Mouse (Mus musculus) heart, embryonic 11.5 days (tissue): ENCODE results near the gene AY074887. TPM values are rescaled to one million over a fixed set of nuclear protein-coding genes. Genes with fewer than 3 reads are reported as not detected.

Experiments
- ATAC-seq: fragments of 200-750 bp; cut with Nextera tagmentation; replicated peaks from 2 replicates; pipeline ENCODE4 v1.8.0; 2017; ENCODE audit warnings: moderate library complexity; ENCODE audit not compliant: insufficient number of reproducible peaks, low FRiP score, low TSS enrichment
- H3K27ac ChIP-seq: fragments of 300-500 bp; sonication (generic); 2 replicates; pipeline ENCODE4 v1.5.1; 2014; ENCODE audit warnings: mild to moderate bottlenecking, low read depth, low read length
- H3K27me3 ChIP-seq: fragments of 300-500 bp; sonication (generic); 2 replicates; pipeline ENCODE4 v1.6.1; 2014; ENCODE audit warnings: mild to moderate bottlenecking, low read length, mixed read lengths; ENCODE audit not compliant: control insufficient read depth, insufficient read depth
- H3K36me3 ChIP-seq: fragments of 300-500 bp; sonication (generic); 2 replicates; pipeline ENCODE4 v1.6.1; 2014; ENCODE audit warnings: mild to moderate bottlenecking, low read length, moderate library complexity, mixed read lengths; ENCODE audit not compliant: control insufficient read depth, insufficient read depth
- H3K4me1 ChIP-seq: fragments of 300-500 bp; sonication (generic); 2 replicates; pipeline ENCODE4 v1.6.1; 2014; ENCODE audit warnings: low read length; ENCODE audit not compliant: control insufficient read depth, insufficient read depth
- H3K4me2 ChIP-seq: fragments of 300-500 bp; sonication (generic); 2 replicates; pipeline ENCODE4 v1.6.1; 2014; ENCODE audit warnings: mild to moderate bottlenecking, moderate library complexity
- H3K4me3 ChIP-seq: fragments of 300-500 bp; sonication (generic); 2 replicates; pipeline ENCODE4 v1.5.1; 2014; ENCODE audit warnings: low read depth, low read length
- H3K9ac ChIP-seq: fragments of 300-500 bp; sonication (generic); 2 replicates; pipeline ENCODE4 v1.6.1; 2014; ENCODE audit warnings: mild to moderate bottlenecking, low read depth, low read length, moderate library complexity
- H3K9me3 ChIP-seq: fragments of 300-500 bp; sonication (generic); replicated peaks from 2 replicates; pipeline ENCODE4 v1.6.1; 2016; ENCODE audit warnings: low read length; ENCODE audit not compliant: control insufficient read depth
- WGBS: fragments of 180-500 bp; shearing (Covaris S2); extraction: QIAGEN DNeasy Blood & Tissue Kit; methylation state at CpG from one replicate; pipeline ENCODE4 v1.1.7; 2014; ENCODE audit not compliant: insufficient replicate concordance; 5-methylcytosine and 5-hydroxymethylcytosine counted together
- polyA plus RNA-seq: library from polyadenylated mRNA; unstranded; fragments of >200 nt; fragmentation: Nextera tagmentation; extraction: Ambion mirVana; gene quantifications from 2 replicates; pipeline ENCODE4 v1.2.1, GENCODE M21; 2014

The AY074887 gene
- polyA plus RNA-seq = 0.41 and 0.79 TPM in 2 replicates

- peaks cover 6% of the 10 kb centered on the region; the same call in 1 of the 2 replicates for H3K4me1 ChIP-seq
- H3K4me3 ChIP-seq = peak within 1 kb of the TSS; percentile 92
- ATAC-seq = peak; percentile 98
- H3K4me2 ChIP-seq = peak within 1 kb of the TSS; percentile 82
- under 1% methylated on average over 65 of the region's 65 CpGs for WGBS
- no peaks in the 10 kb centered on the region for H3K27me3 ChIP-seq
- H3K36me3 ChIP-seq = peaks cover 13% of the 10 kb centered on the region
- H3K9ac ChIP-seq = peak within 1 kb of the TSS; percentile 87
- H3K27ac ChIP-seq = peak within 1 kb of the TSS; percentile 89
- no peaks in the 10 kb centered on the region for H3K9me3 ChIP-seq
These were observed at the start of gene AY074887, which contains the start of gene Psma4 for GRCm38 (mm10) chr9:54950575-54951321. Gene AY074887, minus strand, starts transcription at chr9:54950998. Gene Psma4, plus strand, starts transcription at chr9:54950790.

DNA sequence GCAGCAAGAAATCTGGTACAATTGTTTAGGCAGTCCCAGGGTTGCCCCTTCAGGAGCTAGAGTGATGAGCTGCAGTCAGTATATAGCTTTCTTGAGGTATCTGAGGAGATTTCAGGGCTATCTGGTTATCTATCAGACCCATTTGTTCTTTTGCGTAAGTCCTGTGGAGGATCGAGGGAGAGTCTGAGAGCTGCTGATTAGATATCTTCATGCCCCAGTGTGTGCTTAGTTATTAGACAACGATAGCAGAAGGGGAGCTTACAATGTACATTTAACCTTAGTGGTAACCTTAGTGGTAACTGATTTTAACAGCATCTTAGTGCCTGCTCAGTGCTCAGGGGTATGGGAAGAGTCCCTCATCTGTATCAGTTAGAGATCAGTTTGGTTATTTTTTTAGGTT is 44.8 kb upstream of the AY074887 start:
- 41% methylated on average over 3 of the region's 3 CpGs for WGBS

GRCm38 (mm10) chr9:54994381-54994780 is 43.6 kb upstream of the AY074887 start:
- Histone ChIP-seq H3K4me3 (no peak overlapping the region), H3K9me3 (no peaks in the 10 kb centered on the region), H3K9ac (no peak overlapping the region), H3K36me3 (no peaks in the 10 kb centered on the region), H3K4me1 (no peaks in the 10 kb centered on the region), H3K4me2 (no peak overlapping the region), H3K27me3 (no peaks in the 10 kb centered on the region), H3K27ac (no peak overlapping the region)
- WGBS = 48% methylated on average over 3 of the region's 3 CpGs
- ATAC-seq = no peak

More for the DNA sequence above, 44.8 kb upstream of the AY074887 start:
- Histone ChIP-seq H3K4me2 (no peak overlapping the region), H3K36me3 (no peaks in the 10 kb centered on the region), H3K27ac (no peak overlapping the region), H3K9me3 (no peaks in the 10 kb centered on the region), H3K9ac (no peak overlapping the region), H3K4me3 (no peak overlapping the region), H3K27me3 (no peaks in the 10 kb centered on the region), H3K4me1 (no peaks in the 10 kb centered on the region)
- ATAC-seq = no peak

- Histone ChIP-seq H3K4me2 (no peak overlapping the region), H3K27me3 (no peaks in the 10 kb centered on the region), H3K9ac (no peak overlapping the region), H3K27ac (no peak overlapping the region), H3K36me3 (no peaks in the 10 kb centered on the region), H3K4me1 (no peaks in the 10 kb centered on the region), H3K4me3 (no peak overlapping the region), H3K9me3 (no peaks in the 10 kb centered on the region)
- ATAC-seq = no peak
- whole genome bisulfite sequencing = 68% methylated on average over 3 of the region's 3 CpGs
These were observed 39.6 kb upstream of the AY074887 start for GRCm38 (mm10) chr9:54990362-54990761.

- no peak overlapping the region for H3K27ac ChIP-seq
- H3K4me3 ChIP-seq = peak overlapping the region; percentile 61
- H3K36me3 ChIP-seq = no peaks in the 10 kb centered on the region
- no peaks in the 10 kb centered on the region for H3K4me1 ChIP-seq
- no peak for ATAC-seq
- peak overlapping the region; percentile 97 for H3K4me2 ChIP-seq
- 11% methylated on average over 7 of the region's 7 CpGs for WGBS
- no peak overlapping the region for H3K9ac ChIP-seq
- H3K27me3 ChIP-seq = peaks cover 38% of the 10 kb centered on the region
- H3K9me3 ChIP-seq = no peaks in the 10 kb centered on the region
These were observed 31.6 kb upstream of the AY074887 start for GRCm38 (mm10) chr9:54982401-54982800.

DNA sequence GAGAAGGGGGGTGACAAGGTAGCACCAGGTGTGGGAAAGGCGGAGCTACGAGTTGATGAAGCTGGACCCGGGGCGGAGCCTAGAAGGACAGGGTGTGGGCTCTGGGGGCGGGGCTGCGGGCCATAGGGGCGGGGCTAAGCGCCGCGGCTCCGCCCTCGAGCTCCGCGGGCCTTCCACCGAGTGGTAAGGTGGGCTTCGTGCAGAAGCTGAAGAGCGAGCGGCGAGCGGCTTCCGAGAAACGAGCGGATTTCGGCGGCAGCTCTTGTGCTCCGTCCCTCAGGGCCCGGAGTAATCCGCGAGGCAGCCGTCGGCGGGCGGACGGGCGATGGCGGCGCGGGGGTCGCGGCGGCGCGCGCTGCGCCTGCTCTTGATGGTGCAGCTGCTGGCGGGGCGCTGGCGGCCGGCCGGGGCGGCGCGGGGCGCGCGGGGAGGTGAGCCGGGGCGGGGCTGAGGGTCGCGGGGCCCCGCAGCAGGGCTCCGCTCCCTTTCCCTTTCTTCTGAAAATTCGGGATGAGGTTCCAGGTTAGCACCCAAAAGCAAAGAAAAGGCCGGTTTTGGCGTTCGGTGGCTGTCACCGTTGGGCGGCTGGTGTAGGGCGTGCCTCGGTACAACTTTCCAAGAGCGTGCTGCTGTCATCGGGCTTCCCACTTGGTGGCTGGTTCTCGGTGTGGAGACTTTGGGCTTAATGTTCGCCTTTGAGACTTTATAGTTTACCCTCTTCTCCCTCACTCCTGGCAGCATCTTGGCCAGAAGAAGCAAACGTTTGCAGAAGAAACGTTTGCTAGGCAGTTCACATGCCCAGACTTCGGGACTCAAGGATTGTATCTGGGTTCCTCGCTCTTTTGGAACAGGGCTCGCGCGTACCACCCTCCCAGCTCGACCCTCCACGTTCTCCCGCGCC is 30.7 kb upstream of the AY074887 start:
- Histone ChIP-seq H3K9ac (peak overlapping the region; percentile 7; the same call in 1 of the 2 replicates), H3K4me3 (peak overlapping the region; percentile 61), H3K4me2 (peak overlapping the region; percentile 97), H3K27me3 (peaks cover 38% of the 10 kb centered on the region), H3K27ac (no peak overlapping the region), H3K9me3 (no peaks in the 10 kb centered on the region), H3K36me3 (no peaks in the 10 kb centered on the region), H3K4me1 (no peaks in the 10 kb centered on the region)
- ATAC-seq = peak; percentile 67; the same call in 1 of the 2 replicates
- WGBS = under 1% methylated on average over 53 of the region's 85 CpGs

DNA sequence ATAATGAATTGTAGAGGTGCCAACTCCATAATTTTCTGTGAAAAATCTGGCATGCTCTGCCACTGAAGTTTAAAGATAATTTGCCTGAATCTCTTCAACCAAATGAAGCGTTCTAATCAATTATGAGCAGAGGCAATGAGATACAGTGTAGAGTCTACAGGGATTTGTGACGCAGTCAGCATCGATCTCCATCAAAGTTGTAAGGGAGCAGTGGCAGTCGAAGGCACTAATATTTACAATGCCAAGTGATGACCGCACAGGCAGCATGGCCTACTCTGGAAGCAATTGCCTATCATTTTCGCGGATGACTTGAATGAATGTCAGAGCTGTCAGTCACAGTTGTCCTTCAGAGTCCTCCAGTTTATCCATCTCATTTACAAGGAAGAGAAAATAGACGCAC is 29.9 kb upstream of the AY074887 start, which contains the start of gene Chrna5:
Gene Chrna5 (plus strand): TSS at position 207 of the 400 bp plus-strand sequence.
- H3K9ac ChIP-seq = peak within 1 kb of the TSS; percentile 7; the same call in 1 of the 2 replicates
- ATAC-seq = no peak
- H3K4me3 ChIP-seq = peak within 1 kb of the TSS; percentile 61
- no peak within 1 kb of the TSS for H3K27ac ChIP-seq
- H3K27me3 ChIP-seq = peaks cover 38% of the 10 kb centered on the region
- H3K4me2 ChIP-seq = peak within 1 kb of the TSS; percentile 97
- no peaks in the 10 kb centered on the region for H3K9me3 ChIP-seq
- H3K36me3 ChIP-seq = no peaks in the 10 kb centered on the region
- no peaks in the 10 kb centered on the region for H3K4me1 ChIP-seq
- WGBS = 64% methylated on average over 8 of the region's 8 CpGs

GRCm38 (mm10) chr9:54969972-54970637 is 19.3 kb upstream of the AY074887 start:
- no peak overlapping the region for H3K9ac ChIP-seq
- no peak for ATAC-seq
- H3K4me1 ChIP-seq = no peaks in the 10 kb centered on the region
- no peaks in the 10 kb centered on the region for H3K9me3 ChIP-seq
- no peaks in the 10 kb centered on the region for H3K36me3 ChIP-seq
- no peak overlapping the region for H3K4me2 ChIP-seq
- 59% methylated on average over 8 of the region's 8 CpGs for WGBS
- no peak overlapping the region for H3K4me3 ChIP-seq
- no peak overlapping the region for H3K27ac ChIP-seq
- H3K27me3 ChIP-seq = no peaks in the 10 kb centered on the region
